Mouse (Mus musculus) embryonic facial prominence, embryonic 13.5 days (tissue): ENCODE results near the gene Spg7. TPM values are rescaled to one million over a fixed set of nuclear protein-coding genes. Genes with fewer than 3 reads are reported as not detected.

ENCODE experiments used
- ATAC-seq: fragments of 200-750 bp; cut with Nextera tagmentation; 2 replicates; pipeline ENCODE4 v1.8.0; 2017; ENCODE audit warnings: low read depth; ENCODE audit not compliant: insufficient number of reproducible peaks, insufficient read depth, low FRiP score, low TSS enrichment
- H3K27ac ChIP-seq: fragments of 300-500 bp; sonication (generic); 2 replicates; pipeline ENCODE4 v1.5.1; 2015; ENCODE audit warnings: moderate library complexity, mild to moderate bottlenecking, inconsistent platforms
- H3K27me3 ChIP-seq: fragments of 300-500 bp; sonication (generic); 2 replicates; pipeline ENCODE4 v1.6.1; 2015; ENCODE audit warnings: mild to moderate bottlenecking, inconsistent platforms
- H3K36me3 ChIP-seq: fragments of 300-500 bp; sonication (generic); 2 replicates; pipeline ENCODE4 v1.6.1; 2015; ENCODE audit warnings: mild to moderate bottlenecking, inconsistent platforms
- H3K4me1 ChIP-seq: fragments of 300-500 bp; sonication (generic); 2 replicates; pipeline ENCODE4 v1.6.1; 2015; ENCODE audit warnings: inconsistent platforms
- H3K4me2 ChIP-seq: fragments of 300-500 bp; sonication (generic); 2 replicates; pipeline ENCODE4 v1.6.1; 2015; ENCODE audit warnings: moderate library complexity, mild to moderate bottlenecking, inconsistent platforms
- H3K4me3 ChIP-seq: fragments of 300-500 bp; sonication (generic); 2 replicates; pipeline ENCODE4 v1.5.1; 2015; ENCODE audit warnings: mild to moderate bottlenecking, inconsistent platforms
- H3K9ac ChIP-seq: fragments of 300-500 bp; sonication (generic); 2 replicates; pipeline ENCODE4 v1.6.1; 2015; ENCODE audit warnings: mild to moderate bottlenecking, inconsistent platforms
- H3K9me3 ChIP-seq: fragments of 300-500 bp; sonication (generic); 2 replicates; pipeline ENCODE4 v1.6.1; 2016; ENCODE audit warnings: inconsistent platforms
- WGBS: fragments of 180-500 bp; shearing (Covaris S2); methylation state at CpG from one replicate; pipeline ENCODE4 v1.1.7; 2015; ENCODE audit warnings: mixed read lengths; 5-methylcytosine and 5-hydroxymethylcytosine counted together
- microRNA-seq: library from miRNA; unstranded; fragments of <30 nt; microRNA quantifications from one replicate; pipeline ENCODE4, GENCODE M21; 2016
- polyA plus RNA-seq: library from polyadenylated mRNA; unstranded; fragments of >200 nt; fragmentation: Nextera tagmentation; extraction: Ambion mirVana; gene quantifications from 2 replicates; pipeline ENCODE4 v1.2.1, GENCODE M21; 2015

Gene Spg7
- polyA plus RNA-seq, 1 experiment from 2014 or later: 47.9 TPM

GRCm38 (mm10) chr8:123137645-123138077 is 74.9 kb downstream of the Spg7 start:
- ATAC-seq: peak; percentile 86
- Histone ChIP-seq H3K4me1 (peaks cover 39% of the 10 kb centered on the region), H3K27ac (peak overlapping the region; percentile 82), H3K4me3 (no peak overlapping the region), H3K36me3 (no peaks in the 10 kb centered on the region), H3K27me3 (no peaks in the 10 kb centered on the region), H3K9me3 (0 out of 2 replicates have a peak, but pooled peaks cover 2% of the 10 kb centered on the region), H3K9ac (peak overlapping the region; percentile 53; the same call in 1 of the 2 replicates), H3K4me2 (no peak overlapping the region)
- 11% methylated on average over 2 of the region's 2 CpGs for WGBS

DNA sequence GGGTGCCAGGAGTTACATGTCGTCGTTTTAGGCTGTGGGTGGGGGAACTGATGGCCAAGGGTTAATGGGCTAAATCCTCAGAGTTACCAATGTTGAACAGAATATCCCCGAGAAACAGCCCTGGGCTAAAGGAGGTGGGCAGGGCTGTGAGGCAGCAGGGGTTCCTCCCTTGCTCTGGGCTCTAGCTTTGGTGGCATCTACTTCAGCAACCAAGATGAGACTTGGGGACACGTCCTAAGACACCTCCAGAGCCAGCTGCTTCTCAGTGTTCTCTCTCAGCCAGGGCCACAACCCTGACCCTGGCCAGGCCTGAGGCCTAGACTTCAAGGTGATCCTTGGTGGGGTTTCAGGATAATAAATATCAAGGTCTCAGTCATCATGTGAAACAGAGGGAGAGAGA is 76.0 kb downstream of the Spg7 start:
- Histone ChIP-seq H3K36me3 (no peaks in the 10 kb centered on the region), H3K4me2 (no peak overlapping the region), H3K9ac (no peak overlapping the region), H3K27me3 (no peaks in the 10 kb centered on the region), H3K9me3 (no peaks in the 10 kb centered on the region), H3K4me3 (no peak overlapping the region), H3K4me1 (peaks cover 39% of the 10 kb centered on the region), H3K27ac (peak overlapping the region; percentile 82)
- WGBS: 59% methylated on average over 4 of the region's 4 CpGs
- no peak for ATAC-seq

GRCm38 (mm10) chr8:123141741-123142462 is 79.2 kb downstream of the Spg7 start:
- Histone ChIP-seq H3K4me1 (peaks cover 37% of the 10 kb centered on the region), H3K4me3 (no peak overlapping the region), H3K27ac (peak overlapping the region; percentile 88), H3K4me2 (no peak overlapping the region), H3K9ac (no peak overlapping the region), H3K9me3 (no peaks in the 10 kb centered on the region), H3K27me3 (no peaks in the 10 kb centered on the region), H3K36me3 (no peaks in the 10 kb centered on the region)
- ATAC-seq: no peak
- WGBS: 48% methylated on average over 14 of the region's 14 CpGs

- 39% methylated on average over 6 of the region's 6 CpGs for WGBS
- Histone ChIP-seq H3K4me2 (no peak overlapping the region), H3K36me3 (no peaks in the 10 kb centered on the region), H3K9ac (no peak overlapping the region), H3K4me1 (peaks cover 18% of the 10 kb centered on the region), H3K4me3 (no peak overlapping the region), H3K27ac (peak overlapping the region; percentile 60; the same call in 1 of the 2 replicates), H3K27me3 (no peaks in the 10 kb centered on the region), H3K9me3 (no peaks in the 10 kb centered on the region)
- no peak for ATAC-seq
Measured at GRCm38 (mm10) chr8:123145279-123145678, 82.5 kb downstream of the Spg7 start.

- H3K9ac ChIP-seq: no peak overlapping the region
- H3K9me3 ChIP-seq: no peaks in the 10 kb centered on the region
- H3K36me3 ChIP-seq: no peaks in the 10 kb centered on the region
- H3K4me3 ChIP-seq: no peak overlapping the region
- no peak overlapping the region for H3K4me2 ChIP-seq
- peaks cover 23% of the 10 kb centered on the region for H3K4me1 ChIP-seq
- peak overlapping the region; percentile 62 for H3K27ac ChIP-seq
- ATAC-seq: no peak
- H3K27me3 ChIP-seq: no peaks in the 10 kb centered on the region
- 64% methylated on average over 7 of the region's 7 CpGs for WGBS
Measured at GRCm38 (mm10) chr8:123146390-123146789, 83.6 kb downstream of the Spg7 start.

Small RNA genes lying within 50 kb of the gene (microRNA-seq; reads per million reads assigned to microRNA genes)
- gene Mir7079 (0.55 reads per million), gene Mir7080 (not detected)

Other genes with a start within 250 kb of the Spg7 start
- gene Cdh15, start 215.0 kb upstream of the Spg7 start, polyA plus RNA-seq: 4.4 and 5.0 TPM in 2 replicates
- 40.9 and 44.1 TPM in 2 replicates for gene Ankrd11, start 20.7 kb upstream of the Spg7 start, polyA plus RNA-seq
- 1,270 and 1,597 TPM in 2 replicates for gene Rpl13, start 39.4 kb downstream of the Spg7 start, polyA plus RNA-seq
- gene Cpne7, start 54.4 kb downstream of the Spg7 start, polyA plus RNA-seq: 1.6 and 2.6 TPM in 2 replicates
- gene Sult5a1, start 95.4 kb downstream of the Spg7 start, polyA plus RNA-seq: 29.4 and 37.6 TPM in 2 replicates
- 2.4 and 4.1 TPM in 2 replicates for gene Dpep1, start 123.3 kb downstream of the Spg7 start, polyA plus RNA-seq
- gene Chmp1a, start 149.8 kb downstream of the Spg7 start, polyA plus RNA-seq: 153 and 164 TPM in 2 replicates
- 5.8 and 5.9 TPM in 2 replicates for gene Spata33, start 149.9 kb downstream of the Spg7 start, polyA plus RNA-seq
- gene Cdk10, start 161.9 kb downstream of the Spg7 start, polyA plus RNA-seq: 39.5 and 44.3 TPM in 2 replicates
- 4.6 and 5.1 TPM in 2 replicates for gene Spata2l, start 173.3 kb downstream of the Spg7 start, polyA plus RNA-seq
- gene Zfp276, start 191.3 kb downstream of the Spg7 start, polyA plus RNA-seq: 27.0 and 29.3 TPM in 2 replicates
- gene Vps9d1, start 191.4 kb downstream of the Spg7 start, polyA plus RNA-seq: 32.6 and 33.3 TPM in 2 replicates